Mouse (Mus musculus) stomach, embryonic 14.5 days (tissue): ENCODE data around the gene Erp27. TPM values are rescaled to one million over a fixed set of nuclear protein-coding genes. Genes with fewer than 3 reads are reported as not detected.
"Not testable (repeated sequence)": the region's sequence is repeated elsewhere in the genome, so short reads cannot be mapped to it uniquely, and the experiment has no call there.

Source experiments
- ATAC-seq: fragments of 200-750 bp; cut with Nextera tagmentation; 2 replicates; pipeline ENCODE4 v1.8.0; 2017; ENCODE audit warnings: low read depth, moderate TSS enrichment; ENCODE audit not compliant: insufficient number of reproducible peaks, insufficient read depth, low FRiP score
- H3K27ac ChIP-seq: fragments of 300-500 bp; sonication (generic); 2 replicates; pipeline ENCODE4 v1.5.1; 2014; ENCODE audit warnings: mild to moderate bottlenecking, low read length, moderate library complexity, mixed read lengths
- H3K27me3 ChIP-seq: fragments of 300-500 bp; sonication (generic); 2 replicates; pipeline ENCODE4 v1.6.1; 2014; ENCODE audit warnings: low read length, control low read depth, mixed read lengths; ENCODE audit not compliant: control insufficient read depth, insufficient read depth
- H3K36me3 ChIP-seq: fragments of 300-500 bp; sonication (generic); 2 replicates; pipeline ENCODE4 v1.6.1; 2014; ENCODE audit warnings: mild to moderate bottlenecking, control low read depth, low read length, moderate library complexity, mixed read lengths; ENCODE audit not compliant: control insufficient read depth, insufficient read depth
- H3K4me1 ChIP-seq: fragments of 300-500 bp; sonication (generic); 2 replicates; pipeline ENCODE4 v1.6.1; 2014; ENCODE audit warnings: low read length, control low read depth, mixed read lengths; ENCODE audit not compliant: control insufficient read depth, insufficient read depth
- H3K4me2 ChIP-seq: fragments of 300-500 bp; sonication (generic); replicated peaks from 2 replicates; pipeline ENCODE4 v1.6.1; 2014; ENCODE audit warnings: low read depth, low read length, control low read depth
- H3K4me3 ChIP-seq: fragments of 300-500 bp; sonication (generic); 2 replicates; pipeline ENCODE4 v1.5.1; 2014; ENCODE audit warnings: low read depth, low read length, control low read depth
- H3K9ac ChIP-seq: fragments of 300-500 bp; sonication (generic); replicated peaks from 2 replicates; pipeline ENCODE4 v1.6.1; 2014; ENCODE audit warnings: low read depth, mild to moderate bottlenecking, control low read depth, low read length, moderate library complexity, mixed read lengths
- H3K9me3 ChIP-seq: fragments of 300-500 bp; sonication (generic); 2 replicates; pipeline ENCODE4 v1.6.1; 2016; ENCODE audit warnings: low read depth, low read length, control low read depth; ENCODE audit not compliant: control insufficient read depth
- WGBS: fragments of 180-500 bp; shearing (Covaris S2); extraction: QIAGEN DNeasy Blood & Tissue Kit; methylation state at CpG from one replicate; pipeline ENCODE4 v1.1.7; 2014; 5-methylcytosine and 5-hydroxymethylcytosine counted together
- polyA plus RNA-seq: library from polyadenylated mRNA; unstranded; fragments of >200 nt; fragmentation: Nextera tagmentation; extraction: Ambion mirVana; gene quantifications from 2 replicates; pipeline ENCODE4 v1.2.1, GENCODE M21; 2014

Erp27 gene
- 0.48 and 3.7 TPM in 2 replicates for polyA plus RNA-seq

GRCm38 (mm10) chr6:136922080-136922479, at the start of gene Erp27:
Erp27 (minus strand) TSS chr6:136922180.
- Histone ChIP-seq H3K4me3 (no peak within 1 kb of the TSS), H3K27me3 (no peaks in the 10 kb centered on the region), H3K4me1 (peaks cover 4% of the 10 kb centered on the region; the same call in 1 of the 2 replicates), H3K9ac (no peak within 1 kb of the TSS), H3K9me3 (no peaks in the 10 kb centered on the region), H3K36me3 (no peaks in the 10 kb centered on the region), H3K4me2 (no peak within 1 kb of the TSS), H3K27ac (no peak within 1 kb of the TSS)
- ATAC-seq: no peak
- WGBS: 69% methylated on average over 5 of the region's 5 CpGs

DNA sequence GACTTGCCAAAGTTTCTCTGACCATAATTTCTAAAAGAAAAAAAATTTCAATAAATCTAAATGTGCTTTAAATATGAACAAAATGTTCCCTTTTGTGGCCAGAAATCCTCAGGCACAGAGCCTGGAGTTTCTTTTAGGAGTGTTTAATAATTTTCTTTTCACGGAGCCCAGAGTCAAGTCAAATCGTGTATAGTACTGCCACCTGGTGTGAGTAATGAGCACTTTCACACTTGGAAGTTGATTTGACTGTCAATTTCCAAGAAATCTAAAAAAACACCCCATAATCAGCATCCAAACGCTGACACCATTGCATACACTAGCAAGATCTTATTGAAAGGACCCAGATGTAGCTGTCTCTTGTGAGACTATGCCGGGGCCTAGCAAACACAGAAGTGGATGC, 46.9 kb upstream of the Erp27 start:
- H3K4me3 ChIP-seq, H3K27ac ChIP-seq, H3K9me3 ChIP-seq, H3K4me1 ChIP-seq, ATAC-seq, H3K36me3 ChIP-seq, H3K9ac ChIP-seq, H3K4me2 ChIP-seq, H3K27me3 ChIP-seq: not testable (repeated sequence)
- WGBS: 15% methylated on average over 3 of the region's 4 CpGs

DNA sequence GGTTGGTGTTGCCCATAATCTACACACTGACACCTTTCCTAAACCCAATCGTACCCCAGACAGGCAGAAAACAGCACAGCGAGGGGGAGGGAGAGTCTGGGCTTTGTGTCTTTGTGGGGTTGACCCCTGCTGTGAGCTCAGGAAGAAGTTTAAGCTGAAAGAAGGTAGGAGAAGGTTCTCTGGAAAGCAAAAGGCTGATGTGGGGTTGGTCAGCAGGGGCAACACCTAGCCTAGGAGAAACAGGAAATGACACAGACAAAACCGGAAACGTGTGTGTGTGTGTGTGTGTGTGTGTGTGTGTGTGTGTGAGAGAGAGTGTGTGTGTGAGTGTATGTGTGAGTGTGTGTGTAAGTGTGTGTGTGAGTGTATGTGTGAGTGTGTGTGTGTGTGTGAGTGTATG, 45.5 kb upstream of the Erp27 start:
- Histone ChIP-seq H3K4me2 (no peak overlapping the region), H3K36me3 (no peaks in the 10 kb centered on the region), H3K4me3 (no peak overlapping the region), H3K27me3 (no peaks in the 10 kb centered on the region), H3K9me3 (no peaks in the 10 kb centered on the region), H3K27ac (no peak overlapping the region), H3K4me1 (no peaks in the 10 kb centered on the region), H3K9ac (no peak overlapping the region)
- ATAC-seq: no peak
- WGBS: 72% methylated on average over 4 of the region's 4 CpGs

GRCm38 (mm10) chr6:136965912-136966311, 43.9 kb upstream of the Erp27 start:
- no peak for ATAC-seq
- Histone ChIP-seq H3K4me2 (no peak overlapping the region), H3K9me3 (no peaks in the 10 kb centered on the region), H3K4me1 (no peaks in the 10 kb centered on the region), H3K4me3 (no peak overlapping the region), H3K36me3 (no peaks in the 10 kb centered on the region), H3K27me3 (no peaks in the 10 kb centered on the region), H3K27ac (no peak overlapping the region), H3K9ac (no peak overlapping the region)
- 66% methylated on average over 10 of the region's 10 CpGs for WGBS

GRCm38 (mm10) chr6:136964609-136965510, 42.9 kb upstream of the Erp27 start:
- no peak overlapping the region for H3K4me3 ChIP-seq
- H3K27ac ChIP-seq: no peak overlapping the region
- H3K4me2 ChIP-seq: no peak overlapping the region
- no peak overlapping the region for H3K9ac ChIP-seq
- H3K9me3 ChIP-seq: no peaks in the 10 kb centered on the region
- ATAC-seq: no peak
- H3K36me3 ChIP-seq: no peaks in the 10 kb centered on the region
- 62% methylated on average over 13 of the region's 13 CpGs for WGBS
- H3K4me1 ChIP-seq: no peaks in the 10 kb centered on the region
- no peaks in the 10 kb centered on the region for H3K27me3 ChIP-seq

- WGBS: 75% methylated on average over 11 of the region's 11 CpGs
- no peaks in the 10 kb centered on the region for H3K9me3 ChIP-seq
- no peaks in the 10 kb centered on the region for H3K4me1 ChIP-seq
- H3K9ac ChIP-seq: no peak overlapping the region
- H3K27ac ChIP-seq: no peak overlapping the region
- no peaks in the 10 kb centered on the region for H3K27me3 ChIP-seq
- H3K4me3 ChIP-seq: no peak overlapping the region
- ATAC-seq: no peak
- H3K36me3 ChIP-seq: no peaks in the 10 kb centered on the region
- H3K4me2 ChIP-seq: no peak overlapping the region
These were observed 41.0 kb upstream of the Erp27 start for GRCm38 (mm10) chr6:136962957-136963356.

- Histone ChIP-seq H3K27me3 (no peaks in the 10 kb centered on the region), H3K4me3 (no peak overlapping the region), H3K27ac (no peak overlapping the region), H3K4me1 (no peaks in the 10 kb centered on the region), H3K9ac (no peak overlapping the region), H3K4me2 (no peak overlapping the region), H3K36me3 (no peaks in the 10 kb centered on the region), H3K9me3 (no peaks in the 10 kb centered on the region)
- no peak for ATAC-seq
- WGBS: 48% methylated on average over 11 of the region's 11 CpGs
These were observed 37.2 kb upstream of the Erp27 start for GRCm38 (mm10) chr6:136959131-136959530.

DNA sequence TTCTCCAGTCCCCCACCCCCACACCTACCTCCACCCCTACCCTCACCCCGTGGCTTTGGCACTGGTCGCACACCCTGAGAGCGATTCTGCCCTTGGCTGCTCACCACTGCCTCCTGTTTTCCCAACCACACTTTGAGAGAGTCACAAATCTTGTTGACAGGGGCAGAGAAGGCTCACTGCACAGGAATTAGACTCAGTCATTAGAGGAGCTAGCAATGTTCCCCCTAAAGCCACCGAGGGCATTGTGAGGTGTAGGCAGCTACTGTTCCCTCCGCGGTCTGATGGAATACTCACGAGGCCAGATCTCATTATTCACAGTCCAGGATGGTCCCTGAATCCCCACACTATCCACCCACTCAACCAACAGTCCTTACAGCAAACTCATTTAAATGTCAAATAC, 35.1 kb upstream of the Erp27 start:
- Histone ChIP-seq H3K4me2 (no peak overlapping the region), H3K27ac (no peak overlapping the region), H3K4me1 (no peaks in the 10 kb centered on the region), H3K4me3 (no peak overlapping the region), H3K36me3 (no peaks in the 10 kb centered on the region), H3K9ac (no peak overlapping the region), H3K9me3 (no peaks in the 10 kb centered on the region), H3K27me3 (no peaks in the 10 kb centered on the region)
- 66% methylated on average over 7 of the region's 7 CpGs for WGBS
- ATAC-seq: no peak

GRCm38 (mm10) chr6:136955240-136955639, 33.3 kb upstream of the Erp27 start:
- 93% methylated on average over 3 of the region's 3 CpGs for WGBS
- H3K9ac ChIP-seq: no peak overlapping the region
- no peaks in the 10 kb centered on the region for H3K27me3 ChIP-seq
- no peak overlapping the region for H3K27ac ChIP-seq
- H3K4me3 ChIP-seq: no peak overlapping the region
- H3K4me2 ChIP-seq: no peak overlapping the region
- no peaks in the 10 kb centered on the region for H3K4me1 ChIP-seq
- ATAC-seq: no peak
- no peaks in the 10 kb centered on the region for H3K36me3 ChIP-seq
- H3K9me3 ChIP-seq: no peaks in the 10 kb centered on the region
